Mouse (Mus musculus) spleen, adult 2 months (tissue): ENCODE results near the gene Ppp2r5b. TPM values are rescaled to one million over a fixed set of nuclear protein-coding genes. Genes with fewer than 3 reads are reported as not detected.
A peak's percentile ranks its signal among the peaks of the same experiment; 100 is the strongest.

Experiments
- DNase-seq, 2 experiments: peaks; one replicate each; pipeline versions ENCODE4 v3.0.0 to v3.0.0-alpha.2; 2012 to 2021; ENCODE audit warnings: low spot score in 2 of 2, low read depth in 1 of 2
- H3K27ac ChIP-seq: fragments of 200-500 bp; 2 replicates; pipeline ENCODE4 v1.5.1; 2012; ENCODE audit warnings: low read length, inconsistent platforms; ENCODE audit not compliant: insufficient read depth
- H3K27me3 ChIP-seq: fragments of 200-500 bp; 2 replicates; pipeline ENCODE4 v1.6.1; 2012; ENCODE audit warnings: mild to moderate bottlenecking, moderate library complexity, low read length, inconsistent platforms; ENCODE audit not compliant: control insufficient read depth, insufficient read depth
- H3K36me3 ChIP-seq: fragments of 200-500 bp; 2 replicates; pipeline ENCODE4 v1.6.1; 2012; ENCODE audit warnings: mild to moderate bottlenecking, low read length, inconsistent platforms; ENCODE audit not compliant: control insufficient read depth, insufficient read depth
- H3K4me1 ChIP-seq: fragments of 200-500 bp; 2 replicates; pipeline ENCODE4 v1.6.1; 2011; ENCODE audit warnings: inconsistent platforms; ENCODE audit not compliant: control insufficient read depth, insufficient read depth, insufficient read length
- H3K4me3 ChIP-seq: fragments of 200-500 bp; 2 replicates; pipeline ENCODE4 v1.5.1; 2011; ENCODE audit warnings: mild to moderate bottlenecking, inconsistent platforms; ENCODE audit not compliant: insufficient read depth, insufficient read length; ENCODE audit errors: extremely low read depth
- CTCF ChIP-seq: fragments of 200-500 bp; IDR thresholded peaks from 2 replicates; pipeline ENCODE4 v1.5.1; 2011; ENCODE audit warnings: mild to moderate bottlenecking, inconsistent platforms; ENCODE audit not compliant: insufficient read depth, insufficient read length, insufficient replicate concordance; ENCODE audit errors: extremely low read depth
- POLR2A ChIP-seq: fragments of 200-500 bp; IDR thresholded peaks from 2 replicates; pipeline ENCODE4 v1.6.1; 2011; ENCODE audit warnings: low read depth, low read length, inconsistent platforms
- WGBS: fragments of 180-500 bp; shearing (Covaris S2); methylation state at CpG from one replicate; pipeline ENCODE4 v1.1.7; 2018; 5-methylcytosine and 5-hydroxymethylcytosine counted together
- polyA plus RNA-seq: library from polyadenylated mRNA; depleted of rRNA; stranded (reverse); fragments of >200 nt; gene quantifications from 2 replicates; pipeline ENCODE4 v1.2.3, GENCODE M21; 2012

Ppp2r5b gene
- polyA plus RNA-seq, 1 experiment = 36.9 TPM

- TF ChIP-seq CTCF = no peak
- TF ChIP-seq POLR2A = no peak
- Histone ChIP-seq H3K4me1 (peaks cover 32% of the 10 kb centered on the region; the same call in 1 of the 2 replicates), H3K4me3 (no peak overlapping the region), H3K27ac (0 out of 2 replicates have a peak overlapping the region, but pooled peaks have one; percentile 21), H3K27me3 (no peaks in the 10 kb centered on the region), H3K36me3 (no peaks in the 10 kb centered on the region)
- 89% methylated on average over 13 of the region's 13 CpGs for WGBS
- DNase-seq = no peak
Observed at GRCm38 (mm10) chr19:6273998-6274608, 38.4 kb upstream of the Ppp2r5b start.

GRCm38 (mm10) chr19:6273592-6273991 lies 37.9 kb upstream of the Ppp2r5b start:
- Histone ChIP-seq H3K4me3 (no peak overlapping the region), H3K36me3 (no peaks in the 10 kb centered on the region), H3K27ac (no peak overlapping the region), H3K27me3 (no peaks in the 10 kb centered on the region), H3K4me1 (peaks cover 27% of the 10 kb centered on the region; the same call in 1 of the 2 replicates)
- TF ChIP-seq CTCF (no peak), POLR2A (no peak)
- WGBS = 60% methylated on average over 4 of the region's 4 CpGs
- no peak for DNase-seq

DNA sequence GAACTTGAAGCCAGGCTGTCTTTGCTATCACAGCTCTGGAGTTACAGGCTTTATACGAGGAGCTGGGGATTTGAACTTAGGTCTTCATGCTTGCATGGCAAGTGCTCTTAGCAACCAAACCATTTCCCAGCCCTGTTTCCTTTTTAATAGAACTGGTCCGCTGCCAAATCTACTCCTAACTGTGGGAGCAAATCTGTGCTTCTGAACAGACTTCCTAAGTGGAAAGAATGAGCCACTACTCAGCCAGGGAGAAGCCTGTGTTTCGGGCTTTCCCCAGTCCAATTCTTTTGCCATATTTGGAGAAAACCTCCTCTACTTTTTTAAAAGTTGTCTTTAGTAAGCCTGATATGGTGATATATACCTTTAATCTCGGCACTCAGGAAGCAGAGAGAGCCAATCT lies 37.1 kb upstream of the Ppp2r5b start:
- Histone ChIP-seq H3K4me1 (peaks cover 20% of the 10 kb centered on the region; the same call in 1 of the 2 replicates), H3K27ac (no peak overlapping the region), H3K4me3 (no peak overlapping the region), H3K36me3 (no peaks in the 10 kb centered on the region), H3K27me3 (no peaks in the 10 kb centered on the region)
- WGBS = 83% methylated on average over 4 of the region's 4 CpGs
- no peak for DNase-seq
- TF ChIP-seq POLR2A = no peak
- no peak for TF ChIP-seq CTCF

- H3K4me1 ChIP-seq = peaks cover 20% of the 10 kb centered on the region; the same call in 1 of the 2 replicates
- no peak overlapping the region for H3K4me3 ChIP-seq
- H3K27me3 ChIP-seq = no peaks in the 10 kb centered on the region
- no peaks in the 10 kb centered on the region for H3K36me3 ChIP-seq
- DNase-seq = no peak
- 89% methylated on average over 7 of the region's 7 CpGs for WGBS
- H3K27ac ChIP-seq = no peak overlapping the region
- TF ChIP-seq CTCF (no peak), POLR2A (no peak)
Observed at GRCm38 (mm10) chr19:6272053-6272452, 36.4 kb upstream of the Ppp2r5b start.

GRCm38 (mm10) chr19:6271206-6271605 lies 35.5 kb upstream of the Ppp2r5b start:
- no peak for DNase-seq
- TF ChIP-seq POLR2A (no peak), CTCF (no peak)
- Histone ChIP-seq H3K4me1 (peaks cover 19% of the 10 kb centered on the region; the same call in 1 of the 2 replicates), H3K36me3 (no peaks in the 10 kb centered on the region), H3K27me3 (no peaks in the 10 kb centered on the region), H3K4me3 (no peak overlapping the region), H3K27ac (no peak overlapping the region)
- 94% methylated on average over 8 of the region's 8 CpGs for WGBS

DNA sequence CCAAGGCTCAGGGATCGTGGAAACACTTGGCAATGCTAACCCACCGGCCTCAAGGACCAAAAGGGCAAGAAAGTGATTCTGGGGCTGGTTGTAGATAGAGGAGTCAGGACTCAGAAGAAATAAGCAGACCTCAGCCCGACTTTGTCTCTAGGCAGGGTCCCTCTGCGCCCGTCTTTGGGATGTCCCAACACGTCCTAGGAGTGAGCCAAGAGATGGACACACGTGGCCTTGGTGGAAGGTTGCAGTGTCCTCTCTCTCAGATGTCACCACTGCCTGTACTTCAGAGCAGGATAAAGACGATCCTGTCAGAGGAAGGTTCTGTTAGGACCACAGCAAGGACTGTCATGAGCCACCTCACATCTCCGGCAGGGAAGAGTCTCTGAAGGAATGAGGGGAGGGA lies 35.0 kb upstream of the Ppp2r5b start:
- DNase-seq = no peak
- 96% methylated on average over 9 of the region's 9 CpGs for WGBS
- Histone ChIP-seq H3K36me3 (no peaks in the 10 kb centered on the region), H3K4me3 (no peak overlapping the region), H3K27ac (no peak overlapping the region), H3K27me3 (no peaks in the 10 kb centered on the region), H3K4me1 (peaks cover 15% of the 10 kb centered on the region; the same call in 1 of the 2 replicates)
- TF ChIP-seq CTCF (no peak), POLR2A (no peak)

GRCm38 (mm10) chr19:6269798-6270475 lies 34.3 kb upstream of the Ppp2r5b start:
- Histone ChIP-seq H3K4me3 (no peak overlapping the region), H3K27ac (no peak overlapping the region), H3K27me3 (no peaks in the 10 kb centered on the region), H3K4me1 (peaks cover 9% of the 10 kb centered on the region; the same call in 1 of the 2 replicates), H3K36me3 (no peaks in the 10 kb centered on the region)
- 86% methylated on average over 8 of the region's 8 CpGs for WGBS
- TF ChIP-seq CTCF (no peak), POLR2A (no peak)
- DNase-seq = no peak
